Comparison of ENCODE assay signal across 8 mouse cellular contexts in genomic region chr15:95525997-95526396, GRCm38 (mm10). TPM values are rescaled to one million over a fixed set of nuclear protein-coding genes. Genes with fewer than 3 reads are reported as not detected.
DNase-seq lines count a peak whose midpoint lies in the region; ATAC-seq and TF ChIP-seq lines count a peak whose summit lies in the region.
"Had no signal": no experiment of that assay in that cellular context is flagged by ENCODE, and none has a peak within 500 bp of the region (broad histone marks: within the 10 kb centered on the region; RNA-seq: fewer than 3 reads in every experiment).

No protein-coding gene starts in this region.

- H3K9ac ChIP-seq in ES-Bruce4 (ENCODE audit: low read depth, poor library complexity, severe bottlenecking), result no peak overlapping the region
- no peak overlapping the region for H3K9ac ChIP-seq in embryonic facial prominence, embryonic 15.5 days
- H3K9ac ChIP-seq in neural tube, embryonic 12.5 days, result peak overlapping the region; percentile 35; the same call in 1 of the 2 replicates

- H3K36me3 ChIP-seq in ES-Bruce4 (ENCODE audit: control insufficient read depth, insufficient read depth, low read length, poor library complexity, severe bottlenecking), result no peaks in the 10 kb centered on the region
- no peaks in the 10 kb centered on the region for H3K36me3 ChIP-seq in embryonic facial prominence, embryonic 15.5 days
- H3K36me3 ChIP-seq in neural tube, embryonic 12.5 days, result no peaks in the 10 kb centered on the region

- H3K4me2 ChIP-seq in embryonic facial prominence, embryonic 15.5 days (replicated peaks), result 0 out of 2 replicates have a peak overlapping the region, but pooled peaks have one; percentile 92
- peak overlapping the region; percentile 94 for H3K4me2 ChIP-seq in neural tube, embryonic 12.5 days (replicated peaks)

- no peak for TF ChIP-seq POLR2A in ES-Bruce4 (IDR thresholded peaks at IDR 0.05; ENCODE audit: insufficient read depth, low read length)

- TF ChIP-seq CTCF in ES-Bruce4 (IDR thresholded peaks at IDR 0.05; ENCODE audit: low read depth, low read length), result peak; percentile 71

- ATAC-seq in embryonic facial prominence, embryonic 15.5 days (ENCODE audit: insufficient number of reproducible peaks, low FRiP score, low TSS enrichment, low read depth), result no peak
- no peak for ATAC-seq in neural tube, embryonic 12.5 days (ENCODE audit: low FRiP score, low read depth)
- ATAC-seq in activated CD4-positive, CD25-positive, alpha-beta regulatory T cell, adult 4 months, result no peak

- DNase-seq in ZHBTc4 (ENCODE audit: low read depth, low spot score), result peak; percentile 48
- DNase-seq in layer of hippocampus, adult 9-11 months, result peak; percentile 74
- DNase-seq in gastrocnemius, adult 8-10 months (ENCODE audit: low spot score in 2 of 2), result no peak

- H3K27me3 ChIP-seq in ES-Bruce4 (ENCODE audit: control insufficient read depth, insufficient read depth, low read length, poor library complexity, severe bottlenecking), result peaks cover 16% of the 10 kb centered on the region
- peaks cover 31% of the 10 kb centered on the region for H3K27me3 ChIP-seq in embryonic facial prominence, embryonic 15.5 days
- peaks cover 5% of the 10 kb centered on the region; the same call in 1 of the 2 replicates for H3K27me3 ChIP-seq in neural tube, embryonic 12.5 days (replicated peaks)

- no peak overlapping the region for H3K4me3 ChIP-seq in ES-Bruce4 (ENCODE audit: low read depth, low read length)
- no peak overlapping the region for H3K4me3 ChIP-seq in embryonic facial prominence, embryonic 15.5 days (replicated peaks)
- peak overlapping the region; percentile 79 for H3K4me3 ChIP-seq in neural tube, embryonic 12.5 days

- WGBS in embryonic facial prominence, embryonic 15.5 days, result 10% methylated on average over 5 of the region's 5 CpGs
- 7% methylated on average over 5 of the region's 5 CpGs for WGBS in neural tube, embryonic 12.5 days

- TF ChIP-seq EP300 in ES-Bruce4 (IDR thresholded peaks at IDR 0.05; ENCODE audit: insufficient read depth, low read depth, low read length), result no peak

- H3K4me1 ChIP-seq in ES-Bruce4 (ENCODE audit: control insufficient read depth, insufficient read depth, low read length), result no peaks in the 10 kb centered on the region
- H3K4me1 ChIP-seq in embryonic facial prominence, embryonic 15.5 days, result peaks cover 20% of the 10 kb centered on the region
- H3K4me1 ChIP-seq in neural tube, embryonic 12.5 days, result peaks cover 7% of the 10 kb centered on the region; the same call in 1 of the 2 replicates

- no peak overlapping the region for H3K27ac ChIP-seq in ES-Bruce4 (ENCODE audit: insufficient read depth, low read length)
- no peak overlapping the region for H3K27ac ChIP-seq in embryonic facial prominence, embryonic 15.5 days (replicated peaks)
- H3K27ac ChIP-seq in neural tube, embryonic 12.5 days, result no peak overlapping the region

- no peaks in the 10 kb centered on the region for H3K9me3 ChIP-seq in ES-Bruce4 (replicated peaks; ENCODE audit: control insufficient read depth, insufficient read depth, low read length, poor library complexity, severe bottlenecking)
- no peaks in the 10 kb centered on the region for H3K9me3 ChIP-seq in embryonic facial prominence, embryonic 15.5 days (replicated peaks)
- H3K9me3 ChIP-seq in neural tube, embryonic 12.5 days, result no peaks in the 10 kb centered on the region

RNA-seq across cellular contexts. Expression of gene Nell2, which starts 2.4 kb away (rescaled TPM):
- 0.31 and 0.62 TPM in 2 replicates for polyA plus RNA-seq in ES-Bruce4 (2011; ENCODE audit: insufficient read depth, insufficient read length, low read depth, missing spikeins)
- 12.9 and 13.6 TPM in 2 replicates for polyA plus RNA-seq in embryonic facial prominence, embryonic 15.5 days (2015; fragmentation: Nextera tagmentation; extraction: Ambion mirVana)
- 162 and 173 TPM in 2 replicates for polyA plus RNA-seq in neural tube, embryonic 12.5 days (2016; fragmentation: Nextera tagmentation; extraction: Ambion mirVana)
- total RNA-seq in gastrocnemius, adult 8-10 months (2022), result under 1 TPM; 0.21 to 0.31 (median 0.22) TPM
- not detected for polyA plus RNA-seq in activated CD4-positive, CD25-positive, alpha-beta regulatory T cell, adult 4 months (2017; shearing (Covaris generic))
- total RNA-seq: liver, adult 2 months had no signal
- polyA plus RNA-seq: liver, adult 2 months had no signal

Comparison
In these comparisons a context has a peak if more than half of its experiments do, and no peak if none do; other contexts are left out.
1. DNase-seq: peak in ZHBTc4 (single experiment) and layer of hippocampus, adult 9-11 months (single experiment); none in gastrocnemius, adult 8-10 months (0 of 2).
2. RNA of gene Nell2, which starts 2.4 kb away (polyA plus RNA-seq): 162 to 173 TPM in neural tube, embryonic 12.5 days; 12.9 to 13.6 TPM in embryonic facial prominence, embryonic 15.5 days, 0.31 to 0.62 TPM in ES-Bruce4 and not detected in activated CD4-positive, CD25-positive, alpha-beta regulatory T cell, adult 4 months; every median in the first group is over 10 times any median in the second.